Comparison of ENCODE assay signal across 8 mouse cellular contexts in the genomic region with DNA sequence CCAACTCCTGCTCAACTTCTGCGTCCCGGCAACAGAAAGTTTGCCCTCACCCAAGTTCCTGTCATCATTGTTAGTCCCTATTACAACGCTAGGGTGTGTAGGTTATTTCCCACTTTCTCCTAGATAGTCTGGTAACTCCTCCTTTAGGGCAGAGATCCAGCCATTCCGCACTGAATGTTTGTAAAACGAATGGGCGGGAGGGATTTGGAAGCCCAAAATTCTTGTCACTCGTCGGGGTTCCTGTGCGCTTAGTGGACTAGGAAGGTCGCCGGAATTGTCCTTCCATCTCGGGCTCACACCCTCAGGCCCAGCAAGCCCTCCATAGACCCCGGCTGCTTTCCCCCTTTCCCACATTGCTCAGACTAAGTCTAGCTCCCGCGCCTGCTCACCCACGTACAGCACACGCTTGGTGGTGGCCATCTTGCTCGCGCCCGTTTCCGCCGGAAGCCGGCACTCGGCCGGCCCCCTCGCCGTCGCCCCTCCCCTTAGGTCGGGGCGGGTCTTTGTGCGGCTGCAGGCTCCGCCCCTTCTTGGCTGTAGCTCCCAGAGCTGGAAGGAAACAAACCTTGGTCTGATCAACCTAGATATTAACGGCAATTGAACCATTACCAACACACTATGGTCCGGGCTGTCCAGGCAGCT. TPM values are rescaled to one million over a fixed set of nuclear protein-coding genes. Genes with fewer than 3 reads are reported as not detected.
A peak's percentile ranks its signal among the peaks of the same experiment; 100 is the strongest.
DNase-seq lines count a peak whose midpoint lies in the region; ATAC-seq lines count a peak whose summit lies in the region.

Gene Ppie (minus strand): TSS at position 439 of the 642 bp plus-strand sequence.

- peak within 1 kb of the TSS; percentile 81 for H3K4me2 ChIP-seq in hindbrain, embryonic 11.5 days (replicated peaks; ENCODE audit: low read depth, low read length)

- peak; percentile 95 for ATAC-seq in hindbrain, embryonic 11.5 days (ENCODE audit: low FRiP score)

- peaks cover 4% of the 10 kb centered on the region for H3K4me1 ChIP-seq in hindbrain, embryonic 11.5 days (replicated peaks; ENCODE audit: control insufficient read depth, insufficient read depth, low read length)

- peak; percentile 97 for DNase-seq in NIH3T3 (ENCODE audit: low read depth)
- peak; percentile 76 for DNase-seq in cerebellum, adult 9-11 months
- DNase-seq in frontal cortex, adult 2 months (ENCODE audit: extremely low spot score in 1 of 2, low spot score in 1 of 2): peak in 1 of 2 experiments; percentile 67
- peak; percentile 94 for DNase-seq in hindbrain, embryonic 11.5 days (ENCODE audit: low spot score)
- DNase-seq in layer of hippocampus, postnatal 25 days (ENCODE audit: extremely low spot score in 1 of 2, low spot score in 1 of 2): peak; percentile 51 to 58
- peak; percentile 78 for DNase-seq in lung, postnatal 36 days
- peak; percentile 92 for DNase-seq in retina, postnatal 1 day
- peak; percentile 67 to 70 for DNase-seq in urinary bladder, adult 18-20 months (ENCODE audit: low spot score in 2 of 2)

- WGBS in hindbrain, embryonic 11.5 days: under 1% methylated on average over 34 of the region's 34 CpGs

- H3K9ac ChIP-seq in hindbrain, embryonic 11.5 days (ENCODE audit: low read depth, low read length): peak within 1 kb of the TSS; percentile 63

- peak within 1 kb of the TSS; percentile 71 for H3K4me3 ChIP-seq in hindbrain, embryonic 11.5 days (ENCODE audit: low read depth, low read length)

- H3K27ac ChIP-seq in hindbrain, embryonic 11.5 days (ENCODE audit: low read depth, low read length): 0 out of 2 replicates have a peak within 1 kb of the TSS, but pooled peaks have one; percentile 33

- H3K36me3 ChIP-seq in hindbrain, embryonic 11.5 days (ENCODE audit: control insufficient read depth, insufficient read depth, low read length): no peaks in the 10 kb centered on the region

- H3K9me3 ChIP-seq in hindbrain, embryonic 11.5 days (ENCODE audit: control insufficient read depth, low read length): no peaks in the 10 kb centered on the region

- no peaks in the 10 kb centered on the region for H3K27me3 ChIP-seq in hindbrain, embryonic 11.5 days (ENCODE audit: control insufficient read depth, insufficient read depth, low read length)

RNA-seq across cellular contexts. Expression of gene Ppie, which starts in this region (rescaled TPM):
- polyA plus RNA-seq in frontal cortex, adult 2 months (2012; rRNA removed): 21.9 and 22.7 TPM in 2 replicates
- 106 and 112 TPM in 2 replicates for polyA plus RNA-seq in hindbrain, embryonic 11.5 days (2014; fragmentation: Nextera tagmentation; extraction: Ambion mirVana)
- 10 to 100 TPM; 20.3 to 21.8 TPM for total RNA-seq in layer of hippocampus, postnatal 25 days (2021)
